Mouse (Mus musculus): Measurements from ENCODE around the gene Gm20671. TPM values are rescaled to one million over a fixed set of nuclear protein-coding genes. Genes with fewer than 3 reads are reported as not detected.
"Not testable (repeated sequence)": the region's sequence is repeated elsewhere in the genome, so short reads cannot be mapped to it uniquely, and the experiment has no call there.

Gm20671 gene
- total RNA-seq, 2 experiments from 2014 or later = not detected

DNA sequence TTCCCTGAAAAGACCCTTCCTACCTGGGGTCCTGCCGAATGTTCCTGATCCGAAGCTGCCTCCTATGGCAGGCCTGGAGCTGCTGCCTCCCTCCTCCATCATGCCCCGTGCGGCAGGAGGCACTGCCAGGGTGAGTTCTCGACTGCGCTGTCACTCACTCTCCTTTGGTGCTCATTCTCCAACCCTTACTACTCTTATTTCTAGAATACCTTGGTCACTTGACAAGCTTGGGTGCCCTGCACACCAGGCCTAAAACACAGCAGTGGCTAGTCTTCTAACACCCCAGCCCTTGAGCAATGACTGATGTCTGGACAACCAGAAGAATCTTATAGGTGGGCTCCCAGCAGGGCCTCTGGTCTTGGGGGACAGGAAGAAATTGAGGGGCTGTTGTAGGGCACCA, 93.0 kb downstream of the Gm20671 start:
- DNase-seq = not testable (repeated sequence)

- no peak for DNase-seq
Observed at GRCm38 (mm10) chr5:32728851-32729250, 98.1 kb downstream of the Gm20671 start.

- no peak for DNase-seq
Observed at GRCm38 (mm10) chr5:32728300-32728699, 98.6 kb downstream of the Gm20671 start.

- not testable (repeated sequence) for DNase-seq
Observed at GRCm38 (mm10) chr5:32725397-32725796, 101.5 kb downstream of the Gm20671 start.

GRCm38 (mm10) chr5:32723981-32724380, 102.9 kb downstream of the Gm20671 start:
- DNase-seq = no peak

DNA sequence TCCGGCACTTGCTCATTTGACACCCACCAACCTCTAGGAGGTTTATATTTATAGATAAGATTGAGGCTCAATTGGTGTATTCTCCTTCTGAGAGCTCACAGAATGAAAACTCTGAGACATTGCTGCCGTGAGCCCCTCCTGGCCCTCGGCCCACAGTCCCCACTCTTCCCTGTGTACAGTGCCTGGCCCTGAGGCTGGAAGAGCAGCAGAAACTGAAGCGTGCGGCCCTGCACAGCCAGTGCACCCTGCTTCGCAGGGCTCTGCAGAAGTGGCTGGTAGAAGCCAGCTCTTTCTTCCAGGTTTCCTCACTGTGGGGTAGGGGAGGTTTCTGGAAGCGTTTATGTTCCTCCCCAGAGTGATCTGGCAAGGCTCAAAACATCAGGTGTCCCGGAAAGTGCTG, 104.2 kb downstream of the Gm20671 start:
- not testable (repeated sequence) for DNase-seq

GRCm38 (mm10) chr5:32722263-32722662, 104.6 kb downstream of the Gm20671 start:
- DNase-seq = no peak

DNA sequence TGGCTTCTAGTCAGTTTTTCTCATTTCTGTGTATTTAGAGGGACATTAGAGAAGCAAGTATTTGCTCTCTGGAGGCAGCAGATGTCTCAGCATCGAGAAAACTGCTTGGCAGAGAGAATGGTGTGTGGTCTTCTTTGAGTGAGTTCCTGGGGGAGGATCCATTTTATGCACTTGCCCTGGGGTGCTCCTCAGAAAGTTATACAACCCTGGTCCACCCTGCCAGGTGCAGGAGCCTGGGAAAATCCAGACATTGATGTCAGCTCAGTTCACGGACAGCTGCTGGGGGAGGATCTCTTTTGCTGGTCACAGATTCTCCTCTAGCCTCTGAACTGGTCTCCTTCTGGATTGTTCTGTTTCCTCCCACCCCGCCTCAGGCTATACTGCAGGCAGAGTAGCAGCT, 105.6 kb downstream of the Gm20671 start:
- no peak for DNase-seq

DNA sequence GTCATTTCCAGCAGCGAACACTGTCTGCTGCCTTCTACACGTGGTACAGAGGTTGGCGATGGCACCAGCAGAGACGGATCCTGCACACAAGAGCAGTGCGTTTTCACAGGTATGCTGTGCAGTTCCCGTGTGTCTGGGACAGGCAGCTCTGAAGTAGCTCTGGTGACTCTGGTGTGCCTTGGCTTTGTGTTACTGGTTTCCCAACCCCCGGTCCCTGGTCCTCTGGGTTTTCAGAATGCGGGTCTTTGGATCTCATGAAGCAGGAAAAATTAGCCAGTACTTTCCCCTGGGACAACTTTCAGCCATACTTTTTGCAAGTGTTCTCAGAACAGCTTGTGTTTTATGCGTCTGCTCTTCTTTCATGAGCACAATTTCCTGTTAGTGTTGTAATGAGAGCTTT, 106.5 kb downstream of the Gm20671 start:
- DNase-seq = no peak

- DNase-seq = no peak
Observed at GRCm38 (mm10) chr5:32718916-32719315, 108.0 kb downstream of the Gm20671 start.

DNA sequence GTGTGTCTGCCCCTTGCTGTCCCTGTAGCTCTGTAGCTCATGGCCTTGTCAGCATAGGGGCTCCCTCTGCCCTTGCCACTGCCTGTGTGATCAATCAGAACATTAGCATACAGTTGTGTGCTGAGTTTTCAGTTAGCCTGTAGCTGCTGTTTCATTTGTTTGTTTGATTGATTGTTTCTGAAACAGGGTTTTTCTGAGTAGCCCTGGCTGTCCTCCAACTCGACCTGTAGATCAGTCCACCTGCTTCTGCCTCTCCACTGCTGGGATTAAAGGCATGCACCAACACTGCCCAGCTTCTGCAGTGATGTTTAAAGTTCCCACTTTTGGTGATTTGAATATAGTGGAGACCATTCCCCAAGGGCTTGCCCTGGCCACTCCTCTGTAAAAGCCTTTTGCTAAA, 109.2 kb downstream of the Gm20671 start:
- DNase-seq = no peak

GRCm38 (mm10) chr5:32713703-32714467, 113.0 kb downstream of the Gm20671 start:
- peak; percentile 88 for DNase-seq

GRCm38 (mm10) chr5:32713042-32713702, 113.7 kb downstream of the Gm20671 start:
- DNase-seq = no peak

- no peak for DNase-seq
Observed at GRCm38 (mm10) chr5:32712221-32713041, 114.5 kb downstream of the Gm20671 start.

DNA sequence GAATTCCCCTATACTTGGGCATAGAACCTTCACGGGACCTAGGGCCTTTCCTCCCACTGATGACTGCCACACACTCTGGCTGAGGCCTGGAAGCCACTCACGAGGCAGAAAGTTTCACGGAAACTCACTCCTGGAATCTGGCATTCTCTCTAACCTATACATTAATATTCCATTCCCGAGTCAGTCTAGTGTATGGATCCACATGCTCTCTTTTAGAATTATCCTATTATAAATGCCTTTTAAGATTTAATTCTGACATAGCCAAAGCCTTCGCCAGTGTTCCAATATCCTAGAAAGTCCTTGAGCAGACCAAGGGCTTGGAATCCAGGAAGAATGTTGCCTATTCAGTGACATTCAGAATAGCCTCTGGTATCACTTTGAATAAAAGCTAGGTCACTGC, 115.4 kb downstream of the Gm20671 start:
- no peak for DNase-seq

- DNase-seq = no peak
Observed at GRCm38 (mm10) chr5:32706226-32706780, 120.6 kb downstream of the Gm20671 start.

DNA sequence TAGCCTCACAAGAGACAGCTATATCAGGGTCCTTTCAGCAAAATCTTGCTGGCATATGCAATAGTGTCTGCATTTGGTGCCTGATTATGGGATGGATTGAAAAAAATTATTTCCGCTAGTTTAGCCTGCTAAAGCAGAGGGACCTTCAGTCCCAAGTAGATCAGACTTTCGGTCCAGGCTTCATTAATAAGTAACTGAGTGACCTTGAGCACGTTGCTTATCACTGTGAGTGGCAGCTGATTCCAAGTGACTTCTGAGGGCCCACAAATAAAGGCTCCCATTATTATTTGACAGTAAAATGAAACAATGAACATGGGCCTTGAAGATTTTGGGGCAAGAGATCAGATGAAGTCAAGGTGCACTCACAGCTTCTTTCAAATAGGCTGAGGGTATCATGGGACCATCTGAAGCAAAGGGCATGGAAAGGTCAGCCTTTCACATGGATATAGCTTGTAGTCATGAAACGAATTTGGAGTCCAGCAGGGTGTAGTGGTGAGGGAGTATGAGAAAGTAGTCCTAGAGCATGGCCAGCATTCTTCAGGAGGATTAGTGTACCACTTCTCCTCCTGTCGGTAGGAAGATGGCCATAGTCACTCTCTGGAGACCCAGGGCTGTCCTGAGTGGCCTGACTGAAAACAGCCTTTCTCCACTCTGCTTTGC, 129.6 kb downstream of the Gm20671 start:
- DNase-seq = no peak

DNA sequence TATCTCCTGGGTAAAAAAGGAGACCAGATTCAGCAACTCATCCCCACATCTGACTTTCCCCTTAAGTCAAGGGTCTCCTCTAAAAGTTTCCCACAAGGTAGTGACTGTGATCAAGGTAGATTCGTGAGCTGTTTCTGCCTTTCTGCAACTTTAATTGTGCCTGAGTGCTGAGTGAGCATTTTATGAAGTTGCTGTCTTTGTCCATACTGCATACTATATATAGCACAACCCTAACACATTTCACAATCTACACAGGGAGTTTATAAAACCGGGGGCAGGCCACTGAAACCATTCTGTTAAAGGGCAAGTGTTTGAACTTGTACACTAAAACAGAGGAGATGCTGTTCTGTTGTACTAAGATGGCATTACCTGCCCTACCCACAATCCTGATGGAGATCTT, 133.5 kb downstream of the Gm20671 start:
- DNase-seq = no peak
